ENCODE assay signal across 8 mouse cellular contexts in the genomic region with DNA sequence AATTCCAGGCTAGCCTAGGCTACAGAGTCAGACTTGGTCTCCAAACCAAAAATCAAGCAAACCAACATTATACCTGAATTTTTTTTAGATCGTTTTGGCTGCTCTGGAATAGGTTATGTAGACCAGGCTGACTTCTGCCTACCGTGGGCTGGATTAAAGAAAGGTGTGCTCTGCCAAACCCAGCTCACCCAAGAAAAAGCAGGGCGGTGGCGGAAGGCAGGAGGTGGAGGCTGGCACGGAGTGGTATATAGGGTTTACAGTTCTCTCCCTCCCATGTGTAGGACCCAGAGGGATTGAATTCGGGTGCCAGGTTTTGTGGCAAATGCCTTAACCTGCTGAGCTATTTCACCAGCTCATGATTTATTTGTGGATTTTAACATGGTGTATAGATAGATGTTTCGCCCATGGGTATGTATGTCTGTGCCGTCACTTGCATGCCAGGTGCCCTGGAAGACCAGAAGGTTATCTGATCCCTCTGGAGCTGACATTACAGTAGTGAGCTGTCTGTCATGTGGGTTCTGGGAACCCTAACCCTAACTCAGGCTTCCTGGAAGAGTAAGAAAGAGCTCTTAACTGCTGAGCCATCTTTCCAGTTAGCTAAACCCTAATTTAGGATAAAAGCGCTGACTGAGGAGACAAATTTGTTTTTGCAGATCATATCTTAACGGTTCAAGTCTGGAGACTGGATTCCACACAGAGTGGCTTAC. TPM values are rescaled to one million over a fixed set of nuclear protein-coding genes. Genes with fewer than 3 reads are reported as not detected.
DNase-seq lines count a peak whose midpoint lies in the region; ATAC-seq and TF ChIP-seq lines count a peak whose summit lies in the region.

A gene (minus strand): TSS at position 215 of the 707 bp plus-strand sequence.

- in situ Hi-C loops in CH12.LX (cut with MboI; ENCODE audit: low pct_ligation_motif_present, low pct_unique_long_range_greater_than_20kb, low sequenced_read_pairs) = no loop called here

- intact Hi-C loops in heart, postnatal 25 days (cut with DNase I) = no loop called here

- TF ChIP-seq POLR2A in cerebellum, adult 2 months (IDR thresholded peaks at IDR 0.05; ENCODE audit: borderline replicate concordance, insufficient read depth, low read length) = no peak
- no peak for TF ChIP-seq POLR2A in CH12.LX (IDR thresholded peaks at IDR 0.05; ENCODE audit: low read depth, low read length)
- TF ChIP-seq POLR2A in olfactory bulb, adult 2 months (IDR thresholded peaks at IDR 0.05; ENCODE audit: insufficient read depth, low read depth, low read length) = no peak

- no peak for ATAC-seq in limb, embryonic 13.5 days (ENCODE audit: low FRiP score, low read depth)

- peaks cover 3% of the 10 kb centered on the region; the same call in 1 of the 2 replicates for H3K4me1 ChIP-seq in cerebellum, adult 2 months (ENCODE audit: control insufficient read depth, insufficient read depth, low read length)
- peaks cover 15 to 34% of the 10 kb centered on the region in 2 experiments for H3K4me1 ChIP-seq in CH12.LX (ENCODE audit: control insufficient read depth in 1 of 2, insufficient read depth in 2 of 2)
- H3K4me1 ChIP-seq in erythroblast, embryonic 14.5 days (ENCODE audit: control insufficient read depth) = peaks cover 32% of the 10 kb centered on the region
- H3K4me1 ChIP-seq in limb, embryonic 13.5 days = peaks cover 16% of the 10 kb centered on the region
- H3K4me1 ChIP-seq in olfactory bulb, adult 2 months (ENCODE audit: control insufficient read depth, insufficient read depth, low read length) = peaks cover 7% of the 10 kb centered on the region

- peak within 1 kb of the TSS; percentile 82 for H3K4me3 ChIP-seq in cerebellum, adult 2 months (replicated peaks; ENCODE audit: insufficient read depth, low read depth, low read length)
- H3K4me3 ChIP-seq in CH12.LX (replicated peaks in 1 of 3; ENCODE audit: low read depth in 2 of 3, low read length in 2 of 3, poor library complexity in 1 of 3) = peak within 1 kb of the TSS; percentile 79 to 93 (median 87)
- H3K4me3 ChIP-seq in erythroblast, embryonic 14.5 days (replicated peaks) = peak within 1 kb of the TSS; percentile 83
- H3K4me3 ChIP-seq in limb, embryonic 13.5 days = peak within 1 kb of the TSS; percentile 76
- H3K4me3 ChIP-seq in olfactory bulb, adult 2 months (ENCODE audit: insufficient read depth, low read depth, low read length) = peak within 1 kb of the TSS; percentile 80

- H3K27me3 ChIP-seq in cerebellum, adult 2 months (ENCODE audit: control insufficient read depth, insufficient read depth, low read length) = no peaks in the 10 kb centered on the region
- H3K27me3 ChIP-seq in CH12.LX (replicated peaks) = no peaks in the 10 kb centered on the region
- no peaks in the 10 kb centered on the region for H3K27me3 ChIP-seq in erythroblast, embryonic 14.5 days (ENCODE audit: control insufficient read depth)
- 0 out of 2 replicates have a peak, but pooled peaks cover 4% of the 10 kb centered on the region for H3K27me3 ChIP-seq in limb, embryonic 13.5 days

- dilution Hi-C loops in CH12.LX (cut with MboI; ENCODE audit: extremely low pct_ligation_motif_present, extremely low pct_unique_long_range_greater_than_20kb, low sequenced_read_pairs) = no loop called here

- peaks cover 20 to 30% of the 10 kb centered on the region in 2 experiments for H3K36me3 ChIP-seq in CH12.LX (replicated peaks in 1 of 2; ENCODE audit: control insufficient read depth in 1 of 2, insufficient read depth in 1 of 2, low read length in 1 of 2)
- H3K36me3 ChIP-seq in erythroblast, embryonic 14.5 days (ENCODE audit: control insufficient read depth) = peaks cover 25% of the 10 kb centered on the region
- peaks cover 29% of the 10 kb centered on the region for H3K36me3 ChIP-seq in limb, embryonic 13.5 days

- H3K4me2 ChIP-seq in CH12.LX (ENCODE audit: insufficient read depth, low read depth, poor library complexity, severe bottlenecking) = peak within 1 kb of the TSS; percentile 97
- H3K4me2 ChIP-seq in limb, embryonic 13.5 days (replicated peaks) = peak within 1 kb of the TSS; percentile 87

- no peak for TF ChIP-seq EP300 in CH12.LX (IDR thresholded peaks at IDR 0.05; ENCODE audit: low read length)

- TF ChIP-seq RAD21 in CH12.LX (IDR thresholded peaks at IDR 0.05; ENCODE audit: low read depth, low read length) = no peak

- TF ChIP-seq CTCF in cerebellum, adult 2 months (IDR thresholded peaks at IDR 0.05; ENCODE audit: borderline replicate concordance, insufficient read depth, low read depth, low read length) = no peak
- no peak for TF ChIP-seq CTCF in CH12.LX (conservative IDR thresholded peaks at IDR 0.05 in 1 of 2, IDR thresholded peaks at IDR 0.05 in 1 of 2; ENCODE audit: low read depth in 2 of 2, low read length in 2 of 2)
- TF ChIP-seq CTCF in olfactory bulb, adult 2 months (IDR thresholded peaks at IDR 0.05; ENCODE audit: insufficient read depth, low read depth, low read length) = no peak

- H3K9me3 ChIP-seq in CH12.LX (replicated peaks; ENCODE audit: low read length) = no peaks in the 10 kb centered on the region
- H3K9me3 ChIP-seq in erythroblast, embryonic 14.5 days (ENCODE audit: control insufficient read depth, low read length) = peaks cover 5% of the 10 kb centered on the region; the same call in 1 of the 2 replicates
- no peaks in the 10 kb centered on the region for H3K9me3 ChIP-seq in limb, embryonic 13.5 days

- no peak for DNase-seq in cerebellum, adult 2 months
- DNase-seq in cerebellum, adult 9-10 months = no peak
- no peak for DNase-seq in CH12.LX (ENCODE audit: extremely low read depth)
- DNase-seq in heart, postnatal 25 days (ENCODE audit: low spot score) = no peak
- no peak for DNase-seq in right cerebral cortex, adult 2 months (ENCODE audit: low spot score in 2 of 2)

- peak within 1 kb of the TSS; percentile 40 for H3K27ac ChIP-seq in cerebellum, adult 2 months (ENCODE audit: insufficient read depth, low read length)
- H3K27ac ChIP-seq in CH12.LX (ENCODE audit: insufficient read depth, low read depth) = no peak within 1 kb of the TSS
- H3K27ac ChIP-seq in limb, embryonic 13.5 days = no peak within 1 kb of the TSS
- H3K27ac ChIP-seq in olfactory bulb, adult 2 months (ENCODE audit: insufficient read depth, low read depth, low read length) = peak within 1 kb of the TSS; percentile 7; the same call in 1 of the 2 replicates

- WGBS in cerebellum, adult 2 months = 84% methylated on average over 10 of the region's 10 CpGs
- 86% methylated on average over 10 of the region's 10 CpGs for WGBS in limb, embryonic 13.5 days
- 84% methylated on average over 10 of the region's 10 CpGs for WGBS in olfactory bulb, adult 2 months

- peak within 1 kb of the TSS; percentile 81 for H3K9ac ChIP-seq in CH12.LX (ENCODE audit: insufficient read depth, low read depth)
- H3K9ac ChIP-seq in limb, embryonic 13.5 days = peak within 1 kb of the TSS; percentile 85

- H3K79me2 ChIP-seq in CH12.LX (replicated peaks; ENCODE audit: control insufficient read depth, extremely low read depth, insufficient read depth, poor library complexity, severe bottlenecking) = peaks cover 7% of the 10 kb centered on the region; the same call in 1 of the 2 replicates

TF ChIP-seq in CH12.LX, 34 proteins besides CTCF, POLR2A, EP300 and RAD21:
- TF ChIP-seq SIN3A (IDR thresholded peaks at IDR 0.05; ENCODE audit: low read length) (no peak), JUND (conservative IDR thresholded peaks at IDR 0.05; ENCODE audit: low read depth, low read length) (no peak), ZC3H11A (IDR thresholded peaks at IDR 0.05; ENCODE audit: low read depth, low read length) (no peak), MAZ (IDR thresholded peaks at IDR 0.05; ENCODE audit: low read depth, low read length) (no peak)

RNA-seq across cellular contexts. Expression of the gene that starts here (rescaled TPM):
- 104 and 118 TPM in 2 replicates for polyA plus RNA-seq in cerebellum, adult 2 months (2012; rRNA removed)
- 34.0 and 42.1 TPM in 2 replicates for total RNA-seq in CH12.LX (2012; rRNA removed)
- total RNA-seq in CH12.LX (2014; rRNA removed) = 32.2 and 38.8 TPM in 2 replicates
- 51.8 and 57.6 TPM in 2 replicates for polyA plus RNA-seq in CH12.LX (2012; ENCODE audit: insufficient read length, low read depth)
- 0.84 and 0.94 TPM in 2 replicates for polyA plus RNA-seq in erythroblast, embryonic 14.5 days (2012)
- total RNA-seq in heart, postnatal 25 days (2021) = 10 to 100 TPM; 42.8 to 43.9 TPM
- 76.5 and 80.2 TPM in 2 replicates for polyA plus RNA-seq in limb, embryonic 13.5 days (2015; fragmentation: Nextera tagmentation; extraction: Ambion mirVana)
- not detected in 2 replicates for polyA plus RNA-seq in olfactory bulb, adult 2 months (2012; ENCODE audit: insufficient read depth, insufficient read length, low replicate concordance, missing spikeins)

Comparison
In these comparisons a context has a peak if more than half of its experiments do, and no peak if none do; other contexts are left out.
1. H3K27ac ChIP-seq: peak in cerebellum, adult 2 months (single experiment) and olfactory bulb, adult 2 months (single experiment); none in CH12.LX (single experiment) and limb, embryonic 13.5 days (single experiment).
2. Peak in every context shown above with its lines, with median percentiles within 50 percentile points of each other: H3K4me3 ChIP-seq.